Mouse (Mus musculus) forebrain, postnatal 0 days (tissue): Measurements from ENCODE around the gene Uvrag. TPM values are rescaled to one million over a fixed set of nuclear protein-coding genes. Genes with fewer than 3 reads are reported as not detected.

Source experiments
- ATAC-seq: fragments of 200-750 bp; cut with Nextera tagmentation; 2 replicates; pipeline ENCODE4 v1.8.0; 2017; ENCODE audit warnings: mild to moderate bottlenecking, moderate library complexity
- DNase-seq: peaks from one replicate; pipeline ENCODE4 v3.0.0-alpha.2; 2015
- H3K27ac ChIP-seq: fragments of 300-500 bp; sonication (generic); 2 replicates; pipeline ENCODE4 v1.5.1; 2014; ENCODE audit warnings: low read depth, mild to moderate bottlenecking, antibody characterized with exemption, low read length, moderate library complexity, mixed read lengths
- H3K27me3 ChIP-seq: fragments of 300-500 bp; sonication (generic); 2 replicates; pipeline ENCODE4 v1.6.1; 2014; ENCODE audit warnings: mild to moderate bottlenecking, low read length, mixed read lengths; ENCODE audit not compliant: insufficient read depth
- H3K36me3 ChIP-seq: fragments of 300-500 bp; sonication (generic); 2 replicates; pipeline ENCODE4 v1.6.1; 2014; ENCODE audit warnings: mild to moderate bottlenecking, moderate library complexity; ENCODE audit not compliant: insufficient read depth
- H3K4me1 ChIP-seq: fragments of 300-500 bp; sonication (generic); 2 replicates; pipeline ENCODE4 v1.6.1; 2014; ENCODE audit warnings: antibody characterized with exemption; ENCODE audit not compliant: insufficient read depth
- H3K4me2 ChIP-seq: fragments of 300-500 bp; sonication (generic); 2 replicates; pipeline ENCODE4 v1.6.1; 2014; ENCODE audit warnings: low read depth, mild to moderate bottlenecking, moderate library complexity
- H3K4me3 ChIP-seq: fragments of 300-500 bp; sonication (generic); 2 replicates; pipeline ENCODE4 v1.5.1; 2014; ENCODE audit warnings: low read depth, low read length, mixed read lengths
- H3K9ac ChIP-seq: fragments of 300-500 bp; sonication (generic); 2 replicates; pipeline ENCODE4 v1.6.1; 2014; ENCODE audit warnings: mild to moderate bottlenecking
- H3K9me3 ChIP-seq: fragments of 300-500 bp; sonication (generic); 2 replicates; pipeline ENCODE4 v1.6.1; 2016; ENCODE audit warnings: low read length
- CTCF ChIP-seq: sonication (generic); IDR thresholded peaks from 2 replicates; pipeline ENCODE4 v1.5.1; 2016; ENCODE audit warnings: antibody characterized with exemption, control low read depth, low read depth
- WGBS: fragments of 180-500 bp; shearing (Covaris S2); extraction: QIAGEN DNeasy Blood & Tissue Kit; methylation state at CpG from one replicate; pipeline ENCODE4 v1.1.7; 2014; 5-methylcytosine and 5-hydroxymethylcytosine counted together
- polyA plus RNA-seq: library from polyadenylated mRNA; unstranded; fragments of >200 nt; fragmentation: Nextera tagmentation; extraction: Ambion mirVana; gene quantifications from 2 replicates; pipeline ENCODE4 v1.2.1, GENCODE M21; 2015
- total RNA-seq: library from RNA; depleted of rRNA; stranded (reverse); fragments of >200 nt; gene quantifications from 2 replicates; pipeline ENCODE4 v1.2.3, GENCODE M21; 2014

Gene Uvrag
- total and polyA plus RNA-seq, 2 experiments from 2014 or later = 18.6 to 18.8 TPM

DNA sequence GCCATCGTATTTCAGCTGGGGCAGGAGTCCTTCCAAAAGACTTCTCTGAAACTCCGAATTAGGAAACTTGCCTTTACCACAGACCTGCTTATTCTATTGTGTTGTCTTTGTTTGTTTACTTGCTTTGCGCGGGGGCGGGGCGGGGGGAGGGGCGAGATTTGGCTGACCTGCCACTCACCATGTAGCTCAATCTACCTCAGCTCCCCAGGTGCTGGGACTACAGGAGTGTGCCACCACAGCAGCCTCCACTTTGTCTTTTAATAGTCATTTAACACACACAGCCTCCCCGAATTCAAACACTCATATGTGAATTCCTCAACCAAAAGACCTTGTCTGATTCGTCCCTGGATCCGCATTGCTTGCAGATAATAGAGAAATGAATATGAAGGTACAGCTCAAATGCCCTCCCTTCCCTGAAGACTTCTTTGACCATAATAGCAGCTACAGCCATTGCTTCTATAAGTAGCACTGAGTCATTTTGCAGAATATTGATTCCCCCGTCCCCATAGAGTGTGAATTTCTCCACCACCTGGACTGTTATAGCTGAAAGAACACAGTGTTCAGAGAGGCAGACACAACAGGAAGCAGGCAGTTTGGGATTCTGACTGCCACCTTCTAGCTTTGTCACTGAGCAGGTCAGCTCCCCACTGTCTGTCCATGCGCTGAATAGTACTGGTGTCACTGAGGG, 1.1 kb upstream of the Uvrag start:
- Histone ChIP-seq H3K27me3 (no peaks in the 10 kb centered on the region), H3K27ac (peak overlapping the region; percentile 62), H3K4me3 (peak overlapping the region; percentile 96), H3K9ac (peak overlapping the region; percentile 31), H3K9me3 (no peaks in the 10 kb centered on the region), H3K4me1 (peaks cover 7% of the 10 kb centered on the region; the same call in 1 of the 2 replicates), H3K4me2 (peak overlapping the region; percentile 77), H3K36me3 (no peaks in the 10 kb centered on the region)
- 24% methylated on average over 12 of the region's 12 CpGs for WGBS
- no peak for DNase-seq
- TF ChIP-seq CTCF = no peak
- ATAC-seq = no peak

GRCm38 (mm10) chr7:99140511-99140910, 430 bp downstream of the Uvrag start:
- H3K36me3 ChIP-seq = no peaks in the 10 kb centered on the region
- peak overlapping the region; percentile 96 for H3K4me3 ChIP-seq
- under 1% methylated on average over 39 of the region's 39 CpGs for WGBS
- DNase-seq = no peak
- H3K9me3 ChIP-seq = no peaks in the 10 kb centered on the region
- peak; percentile 0; the same call in 1 of the 2 replicates for ATAC-seq
- no peaks in the 10 kb centered on the region for H3K27me3 ChIP-seq
- no peak for TF ChIP-seq CTCF
- peaks cover 7% of the 10 kb centered on the region; the same call in 1 of the 2 replicates for H3K4me1 ChIP-seq
- H3K9ac ChIP-seq = peak overlapping the region; percentile 88
- H3K27ac ChIP-seq = peak overlapping the region; percentile 91
- peak overlapping the region; percentile 57 for H3K4me2 ChIP-seq

GRCm38 (mm10) chr7:99139841-99140491, 975 bp downstream of the Uvrag start:
- peak overlapping the region; percentile 35; the same call in 1 of the 2 replicates for H3K27ac ChIP-seq
- WGBS = 2% methylated on average over 13 of the region's 13 CpGs
- H3K27me3 ChIP-seq = no peaks in the 10 kb centered on the region

DNA sequence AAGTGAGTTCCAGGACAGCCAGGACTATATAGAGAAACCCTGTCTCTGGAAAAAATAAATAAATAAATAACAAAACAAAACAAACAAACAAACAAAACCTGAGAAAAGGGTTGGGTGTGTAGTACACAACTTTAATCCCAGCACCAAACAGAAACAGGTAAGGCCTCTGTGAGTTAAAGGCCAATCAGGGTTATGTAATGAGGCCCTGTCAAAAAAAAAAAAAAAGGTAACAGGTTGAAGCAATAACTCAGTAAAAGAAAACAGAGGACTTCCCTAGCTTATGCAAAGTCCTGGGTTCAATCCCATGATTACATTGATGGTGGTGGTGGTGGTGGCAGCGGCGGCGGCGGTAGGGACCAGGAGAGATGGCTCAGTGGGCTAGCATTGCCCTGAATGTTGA, 3.4 kb downstream of the Uvrag start:
- no peak for DNase-seq
- Histone ChIP-seq H3K27me3 (no peaks in the 10 kb centered on the region), H3K9me3 (no peaks in the 10 kb centered on the region), H3K4me2 (no peak overlapping the region), H3K4me1 (peaks cover 7% of the 10 kb centered on the region; the same call in 1 of the 2 replicates), H3K36me3 (no peaks in the 10 kb centered on the region), H3K9ac (no peak overlapping the region), H3K4me3 (no peak overlapping the region), H3K27ac (no peak overlapping the region)
- ATAC-seq = no peak
- TF ChIP-seq CTCF = no peak
- 97% methylated on average over 4 of the region's 4 CpGs for WGBS

More at GRCm38 (mm10) chr7:99139841-99140491, 975 bp downstream of the Uvrag start:
- TF ChIP-seq CTCF = no peak
- Histone ChIP-seq H3K9me3 (no peaks in the 10 kb centered on the region), H3K4me2 (peak overlapping the region; percentile 57), H3K4me1 (peaks cover 7% of the 10 kb centered on the region; the same call in 1 of the 2 replicates), H3K9ac (peak overlapping the region; percentile 88), H3K36me3 (no peaks in the 10 kb centered on the region), H3K4me3 (peak overlapping the region; percentile 96)
- no peak for ATAC-seq
- DNase-seq = peak; percentile 50

- WGBS = 65% methylated on average over 6 of the region's 6 CpGs
- Histone ChIP-seq H3K9me3 (no peaks in the 10 kb centered on the region), H3K4me3 (no peak overlapping the region), H3K27me3 (no peaks in the 10 kb centered on the region), H3K4me1 (peaks cover 4% of the 10 kb centered on the region; the same call in 1 of the 2 replicates), H3K36me3 (no peaks in the 10 kb centered on the region), H3K27ac (no peak overlapping the region), H3K4me2 (no peak overlapping the region), H3K9ac (no peak overlapping the region)
- DNase-seq = no peak
- TF ChIP-seq CTCF = no peak
- no peak for ATAC-seq
Observed at GRCm38 (mm10) chr7:99136789-99137188, 4.2 kb downstream of the Uvrag start.

- Histone ChIP-seq H3K9me3 (no peaks in the 10 kb centered on the region), H3K4me3 (no peak overlapping the region), H3K36me3 (no peaks in the 10 kb centered on the region), H3K27me3 (no peaks in the 10 kb centered on the region), H3K9ac (no peak overlapping the region), H3K4me2 (no peak overlapping the region), H3K4me1 (peaks cover 4% of the 10 kb centered on the region; the same call in 1 of the 2 replicates), H3K27ac (no peak overlapping the region)
- WGBS = 92% methylated on average over 8 of the region's 8 CpGs
- DNase-seq = no peak
- no peak for ATAC-seq
- no peak for TF ChIP-seq CTCF
Observed at GRCm38 (mm10) chr7:99133811-99134402, 7.0 kb downstream of the Uvrag start.

DNA sequence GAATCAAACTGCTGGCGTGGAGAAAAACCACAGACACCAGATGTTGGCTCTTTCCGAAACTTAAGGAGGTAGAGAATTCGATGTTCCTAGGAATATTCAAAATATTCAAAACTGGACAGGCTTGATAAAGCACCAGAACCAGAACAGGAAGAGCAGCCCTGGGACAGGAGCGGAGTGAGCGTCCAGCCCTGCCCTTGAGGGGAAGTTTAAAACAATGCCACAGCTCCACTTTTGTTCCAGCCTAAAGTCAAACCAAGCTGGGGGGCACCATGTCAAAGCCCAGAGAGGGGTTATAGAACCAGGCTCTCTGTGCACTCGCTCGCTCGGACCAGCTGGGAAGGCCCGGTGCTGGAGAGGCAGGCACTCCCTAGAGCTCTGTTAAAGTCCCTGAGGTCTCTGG, 8.3 kb downstream of the Uvrag start:
- DNase-seq = no peak
- WGBS = 90% methylated on average over 9 of the region's 9 CpGs
- no peak overlapping the region for H3K4me2 ChIP-seq
- H3K27ac ChIP-seq = no peak overlapping the region
- H3K4me1 ChIP-seq = no peaks in the 10 kb centered on the region
- H3K9ac ChIP-seq = no peak overlapping the region
- H3K27me3 ChIP-seq = no peaks in the 10 kb centered on the region
- TF ChIP-seq CTCF = no peak
- H3K36me3 ChIP-seq = no peaks in the 10 kb centered on the region
- no peak overlapping the region for H3K4me3 ChIP-seq
- no peak for ATAC-seq
- H3K9me3 ChIP-seq = no peaks in the 10 kb centered on the region
